Mouse (Mus musculus): ENCODE data around the gene Tufm.
"Not testable (repeated sequence)": the region's sequence is repeated elsewhere in the genome, so short reads cannot be mapped to it uniquely, and the experiment has no call there.

The Tufm gene

DNA sequence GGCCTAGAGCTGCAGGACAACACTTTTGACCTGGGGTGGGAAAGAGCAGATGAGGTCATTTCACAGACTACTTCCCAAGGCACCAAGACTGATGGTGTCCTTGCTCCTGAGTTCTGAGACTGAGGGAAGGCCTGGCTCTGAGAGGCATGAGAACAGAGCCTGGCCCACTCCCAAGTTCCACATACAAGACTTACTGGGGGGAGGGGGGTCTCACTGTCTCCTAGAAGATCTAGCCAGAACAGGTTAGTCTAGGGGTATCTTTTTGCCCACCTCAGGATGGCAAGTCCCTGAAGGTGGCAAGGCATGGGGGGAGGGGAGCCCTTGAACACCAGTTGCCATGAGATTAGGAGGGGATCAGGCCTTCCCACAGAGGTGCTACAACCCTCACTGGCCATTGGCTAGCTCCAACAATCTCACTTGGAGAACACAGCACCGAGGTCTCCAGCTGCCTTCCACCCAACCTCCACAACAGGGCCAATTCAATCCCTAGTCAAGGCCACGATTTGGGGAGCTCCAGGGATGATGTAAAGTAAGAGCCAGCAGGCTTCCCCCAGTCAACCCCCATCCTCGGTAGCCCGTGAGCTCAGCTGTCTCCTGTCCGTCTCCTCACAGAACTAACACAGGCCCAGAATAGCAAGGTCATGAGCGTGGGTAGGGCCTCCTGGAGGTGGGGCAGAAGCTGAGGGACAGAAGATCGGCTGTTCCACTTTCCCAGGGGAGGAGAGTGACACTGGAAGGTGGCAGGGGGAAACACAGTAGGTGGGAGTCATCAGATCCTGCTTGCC is 21.7 kb upstream of the Tufm start:
- no peak for DNase-seq

DNA sequence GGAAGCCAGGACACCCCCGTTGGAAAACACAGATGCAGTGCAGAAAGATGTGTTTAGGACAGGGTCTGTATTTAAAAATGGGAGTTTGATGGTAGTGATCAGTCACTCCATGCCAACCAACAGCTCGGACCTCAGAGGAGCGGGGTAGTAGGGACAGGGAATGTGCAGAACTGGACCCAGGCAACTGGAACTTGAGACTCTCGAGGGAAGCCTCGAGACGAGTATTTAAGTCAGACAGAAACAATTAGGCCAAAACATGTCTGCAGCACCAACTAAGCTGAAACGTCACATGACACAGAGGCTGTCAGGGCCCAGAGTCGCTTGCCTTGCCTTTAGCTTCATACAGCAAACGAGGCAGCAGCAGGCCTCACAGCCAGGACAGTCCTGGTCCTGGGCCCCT is 21.0 kb upstream of the Tufm start:
- DNase-seq, result no peak

DNA sequence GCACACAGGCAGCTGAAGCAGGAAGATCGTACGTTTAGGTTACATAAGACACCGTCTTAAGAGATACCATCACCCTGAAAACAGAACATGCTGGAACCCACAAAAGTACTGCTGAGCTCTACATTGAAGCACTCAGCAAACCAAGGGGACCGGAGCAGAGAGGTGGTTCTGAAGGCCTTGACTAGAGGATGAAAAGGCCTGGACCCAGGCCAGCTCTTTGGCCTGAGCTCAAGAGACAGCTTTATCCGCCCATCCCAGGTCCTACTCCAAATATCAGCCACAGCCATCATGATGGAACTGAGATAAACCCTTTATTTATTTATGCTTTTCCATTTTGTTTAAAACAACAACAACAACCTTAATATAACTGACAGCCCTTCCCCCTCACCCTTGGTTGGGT is 20.5 kb upstream of the Tufm start:
- DNase-seq, result no peak

DNA sequence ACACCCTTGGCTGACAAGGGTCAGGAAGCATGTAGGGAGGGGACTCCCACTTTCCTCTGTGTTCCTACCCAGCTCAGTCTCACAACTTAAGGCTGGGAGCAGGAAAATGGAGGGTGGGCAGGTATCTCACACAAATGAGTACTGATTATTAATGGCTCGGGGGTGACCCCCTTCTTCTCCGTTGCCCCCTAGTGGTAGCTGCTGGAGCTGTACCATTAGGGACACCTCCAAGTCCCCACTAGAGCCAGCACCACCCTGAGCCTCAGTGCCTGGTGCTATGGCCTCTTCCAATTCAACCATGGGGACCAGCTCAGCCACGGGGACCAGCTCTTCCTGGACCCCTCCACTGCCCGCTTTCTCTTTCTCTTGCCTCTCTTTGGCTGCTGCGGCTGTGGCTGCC is 19.9 kb upstream of the Tufm start:
- DNase-seq, result peak; percentile 49

- DNase-seq, result no peak
Measured at GRCm38 (mm10) chr7:126467834-126468627, 19.1 kb upstream of the Tufm start.

DNA sequence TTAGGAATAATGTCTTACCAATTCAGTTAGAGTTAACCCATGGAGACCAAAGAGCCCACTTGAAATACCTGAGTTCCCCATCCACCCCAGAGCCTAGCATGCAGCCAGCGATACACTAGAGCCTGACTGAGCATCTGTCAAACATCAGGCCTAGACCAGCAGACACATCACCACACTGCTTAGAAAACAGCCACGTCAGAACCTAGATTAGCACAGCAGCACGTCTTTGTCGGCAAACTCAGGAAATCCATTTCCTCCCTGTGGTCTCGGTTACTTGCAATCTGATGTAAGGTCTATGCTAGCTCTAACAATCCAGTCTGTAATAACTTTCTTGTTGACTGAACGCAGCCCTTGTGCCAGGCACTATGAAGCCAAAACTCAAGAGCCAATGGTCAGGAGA is 17.1 kb upstream of the Tufm start:
- no peak for DNase-seq

GRCm38 (mm10) chr7:126471361-126471760 is 15.8 kb upstream of the Tufm start:
- DNase-seq, result no peak

DNA sequence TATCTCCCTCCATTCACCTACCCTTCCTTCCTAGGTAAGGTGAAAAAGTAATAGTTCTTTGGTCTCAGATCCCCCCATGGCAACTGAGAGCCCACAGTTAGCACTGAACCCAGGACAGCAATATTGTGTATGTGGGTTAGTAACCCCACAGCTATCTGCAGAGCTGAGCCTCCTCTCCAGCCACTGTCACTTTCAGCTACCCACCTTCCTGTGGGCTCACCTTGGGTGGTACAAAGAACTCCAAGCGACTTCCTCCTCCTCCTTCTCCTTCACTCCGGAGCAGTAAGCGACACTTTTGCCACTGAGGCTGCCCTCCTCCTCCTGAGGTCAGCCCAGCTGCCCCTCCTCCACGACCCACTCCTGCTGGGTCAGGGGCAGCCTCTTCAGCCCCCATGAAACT is 15.3 kb upstream of the Tufm start:
- DNase-seq, result no peak

- DNase-seq, result no peak
Measured at GRCm38 (mm10) chr7:126472306-126472705, 14.9 kb upstream of the Tufm start.

GRCm38 (mm10) chr7:126472713-126473112 is 14.4 kb upstream of the Tufm start:
- no peak for DNase-seq

DNA sequence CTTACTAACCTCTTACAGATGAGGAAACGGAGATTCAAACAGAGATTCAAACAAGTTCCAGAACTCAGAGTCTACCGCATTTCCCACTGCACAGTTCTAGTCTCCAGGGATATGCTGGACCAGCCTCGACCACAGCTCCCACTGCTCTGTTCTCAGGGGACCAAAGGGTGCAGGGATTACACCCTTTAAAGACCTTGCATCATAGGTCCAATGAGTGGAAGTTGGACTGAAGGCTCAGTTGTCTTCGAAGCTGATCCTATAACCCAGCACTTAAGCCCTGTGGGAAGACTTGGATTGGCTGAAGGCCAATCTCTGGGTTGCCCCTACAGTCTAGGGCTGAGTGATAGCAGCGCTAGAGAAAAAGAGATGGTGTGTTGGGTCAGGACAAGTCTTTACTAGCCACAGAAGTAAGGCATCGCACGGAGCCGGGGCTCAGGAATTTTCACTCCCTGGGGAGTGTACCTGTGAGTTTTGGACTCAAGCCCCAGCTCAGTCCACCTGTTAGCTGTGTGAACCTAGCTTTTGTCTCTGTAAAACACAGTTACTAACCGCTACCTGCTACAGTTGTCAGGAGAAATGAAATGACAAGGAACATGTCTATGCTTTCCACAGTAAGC is 13.6 kb upstream of the Tufm start:
- no peak for DNase-seq

DNA sequence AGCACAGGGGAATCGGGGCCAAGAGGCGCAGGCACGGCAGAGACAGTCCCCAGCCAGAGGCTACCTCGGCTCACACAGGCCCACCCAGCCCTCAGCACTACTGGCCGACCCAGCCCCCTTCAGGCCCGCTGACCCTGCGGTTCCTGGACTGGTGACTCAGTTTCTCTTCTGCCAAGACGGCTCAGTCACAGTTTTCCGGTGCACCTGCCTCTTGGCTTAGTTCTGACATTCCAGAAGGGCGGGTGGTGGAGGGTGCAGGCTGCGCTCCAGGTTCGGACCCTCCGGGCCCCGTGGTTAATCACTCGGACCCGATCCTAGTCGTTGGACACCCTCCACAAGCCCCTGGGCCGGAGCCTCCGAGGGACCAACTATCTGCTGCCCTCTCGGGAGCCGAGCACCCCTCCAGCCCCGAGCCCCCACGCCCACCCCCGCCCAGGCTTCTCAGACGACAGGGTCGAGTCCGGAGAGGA is 12.6 kb upstream of the Tufm start:
- DNase-seq, result peak; percentile 37

- DNase-seq, result peak; percentile 93
Measured at GRCm38 (mm10) chr7:126474993-126475581, 12.1 kb upstream of the Tufm start, which contains the start of gene Sh2b1. TSS of gene Sh2b1 (minus strand) at chr7:126475424.

GRCm38 (mm10) chr7:126481699-126482098 is 5.5 kb upstream of the Tufm start:
- DNase-seq, result no peak

DNA sequence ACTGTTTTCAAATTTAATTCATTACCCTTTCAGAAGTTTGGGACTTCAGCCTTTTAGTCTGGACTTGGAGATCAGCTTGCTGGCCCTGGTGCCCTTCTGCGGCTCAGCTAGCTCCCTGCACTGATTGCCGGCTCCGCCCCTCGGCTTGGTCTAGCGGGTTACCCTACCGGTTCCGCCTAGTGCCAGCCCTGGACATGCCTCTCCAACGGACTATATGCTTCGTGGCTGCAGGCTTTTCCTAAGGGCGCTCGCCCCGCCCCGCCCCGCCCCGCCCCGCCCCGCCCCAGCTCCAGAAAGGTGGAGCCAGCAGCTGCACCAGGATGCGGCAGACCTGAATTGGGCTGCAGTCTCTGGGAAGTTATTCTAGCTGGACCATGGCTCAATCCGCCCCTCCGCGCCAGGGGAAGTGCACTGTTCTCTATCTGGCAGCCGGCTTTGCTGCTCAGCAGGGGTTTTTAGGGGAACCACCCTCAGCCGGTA is 4.7 kb upstream of the Tufm start:
- DNase-seq, result peak; percentile 95

DNA sequence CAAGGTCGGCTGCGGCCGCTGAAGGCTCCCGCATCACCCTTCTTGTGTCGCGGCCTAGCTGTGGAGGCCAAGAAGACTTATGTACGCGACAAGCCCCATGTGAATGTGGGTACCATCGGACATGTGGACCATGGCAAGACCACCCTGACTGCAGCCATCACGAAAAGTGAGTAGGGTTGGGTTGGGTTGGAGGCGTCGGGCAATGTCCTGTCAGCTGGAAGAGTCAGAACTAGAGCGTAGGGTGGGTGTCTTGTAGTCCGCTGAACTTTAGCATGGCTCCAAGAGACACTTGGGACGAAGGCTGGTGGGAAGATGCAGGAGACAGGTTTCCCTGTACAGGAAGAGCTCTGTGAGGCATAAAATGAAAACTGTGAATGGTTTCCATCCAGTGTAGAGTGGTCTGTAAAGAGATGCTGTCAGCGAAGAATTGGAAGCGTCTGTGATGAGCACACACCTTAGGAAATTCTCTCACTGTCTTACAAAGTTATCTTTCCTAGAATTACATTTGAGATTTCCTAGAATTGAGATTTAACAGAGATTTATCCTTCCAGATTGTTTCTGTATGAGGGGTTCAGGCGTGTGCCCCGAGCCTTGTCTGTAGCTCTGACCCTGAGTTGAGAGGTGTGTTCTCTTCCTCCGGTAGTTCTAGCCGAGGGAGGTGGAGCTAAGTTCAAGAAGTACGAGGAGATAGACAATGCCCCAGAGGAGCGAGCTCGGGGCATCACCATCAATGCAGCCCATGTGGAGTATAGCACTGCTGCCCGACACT is 640 bp downstream of the Tufm start:
- DNase-seq, result not testable (repeated sequence)

DNA sequence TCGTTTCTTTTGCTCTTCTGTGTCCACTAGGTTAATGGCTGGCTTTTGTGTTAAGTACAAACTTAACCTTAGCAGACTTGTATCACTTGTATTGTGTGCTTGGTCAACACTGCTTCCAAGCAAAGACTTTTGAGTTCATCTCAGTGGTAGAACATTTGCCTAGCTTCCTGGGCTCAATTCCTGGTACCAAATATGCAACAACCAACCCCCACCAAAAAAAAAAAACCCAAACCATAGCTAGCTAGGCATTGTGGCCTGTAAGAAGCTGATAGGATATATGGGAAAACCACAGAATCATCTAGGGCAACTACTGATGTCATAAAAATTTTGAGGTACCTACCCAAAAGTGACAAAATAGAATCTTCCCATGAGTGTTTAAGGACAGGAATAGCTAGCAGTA is 3.8 kb downstream of the Tufm start:
- DNase-seq, result no peak

- DNase-seq, result no peak
Measured at GRCm38 (mm10) chr7:126491973-126492372, 4.8 kb downstream of the Tufm start.

GRCm38 (mm10) chr7:126494120-126494519 is 7.0 kb downstream of the Tufm start:
- no peak for DNase-seq

DNA sequence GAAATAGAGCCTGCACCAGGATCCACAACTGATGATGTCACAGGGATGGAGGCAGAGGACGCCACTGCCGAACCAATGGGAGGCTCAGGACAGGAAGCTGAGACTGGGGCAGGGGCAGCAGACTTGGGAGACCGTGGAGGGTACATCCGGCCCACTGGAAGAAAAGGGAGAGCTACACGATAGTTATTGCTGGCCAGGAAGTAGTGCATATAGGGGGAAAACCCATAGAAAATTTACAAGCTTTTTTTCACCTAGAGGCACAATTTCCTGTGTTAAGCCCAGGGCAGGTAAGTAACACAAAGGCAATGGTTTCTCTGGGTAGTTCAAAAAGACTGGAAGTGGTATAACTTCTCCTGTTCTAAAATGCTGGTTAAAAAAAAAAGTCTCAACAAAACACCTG is 9.3 kb downstream of the Tufm start:
- no peak for DNase-seq

DNA sequence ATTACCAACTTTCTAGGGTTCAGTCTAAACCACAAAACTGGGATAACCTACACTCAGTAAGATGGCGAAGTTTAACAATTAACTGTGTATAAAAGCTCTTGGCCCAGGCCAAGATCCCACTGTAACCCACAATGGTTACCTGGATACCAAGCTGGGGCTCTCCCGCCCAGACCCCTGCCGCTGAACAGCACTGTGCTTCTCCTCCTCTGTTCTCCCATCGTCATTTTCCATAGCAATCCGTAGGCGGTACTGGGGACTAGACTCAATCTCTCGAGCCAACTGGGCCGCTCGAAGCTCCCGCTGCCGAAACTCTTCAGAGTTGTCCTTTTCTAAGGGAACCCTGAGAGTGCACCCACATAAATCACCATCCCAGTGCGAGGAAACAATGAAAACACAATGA is 10.8 kb downstream of the Tufm start:
- no peak for DNase-seq

GRCm38 (mm10) chr7:126499416-126499815 is 12.3 kb downstream of the Tufm start:
- DNase-seq, result no peak

GRCm38 (mm10) chr7:126501684-126502022 is 14.5 kb downstream of the Tufm start:
- DNase-seq, result no peak
